Mouse (Mus musculus): ENCODE measurements around the gene Unc5c.

DNA sequence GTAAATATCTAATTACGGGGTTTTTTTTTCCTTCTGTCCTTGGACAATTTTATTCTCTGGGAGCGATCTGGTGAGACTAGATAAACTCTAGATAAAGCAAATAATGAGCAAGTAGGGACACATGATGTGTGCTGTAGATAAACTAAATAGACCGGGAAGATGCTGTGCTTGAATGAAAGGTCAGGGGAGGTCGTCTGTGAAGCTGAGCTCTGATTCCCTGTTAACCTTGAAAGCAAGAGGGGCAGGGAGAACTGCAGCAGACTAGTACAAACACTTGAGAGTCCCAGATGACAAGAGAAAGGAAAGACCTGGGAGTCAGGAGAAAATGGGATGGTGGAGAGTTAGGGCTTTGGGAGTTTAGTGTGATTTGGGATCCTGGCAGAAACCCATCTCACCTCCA, 251.4 kb downstream of the Unc5c start:
- TF ChIP-seq CTCF (IDR thresholded peaks at IDR 0.05; ENCODE audit: low read depth) (no peak), EP300 (IDR thresholded peaks at IDR 0.05; ENCODE audit: low read depth) (no peak)
